Mouse (Mus musculus) cerebellum, adult 2 months (tissue): ENCODE results near the gene Fxyd1. TPM values are rescaled to one million over a fixed set of nuclear protein-coding genes. Genes with fewer than 3 reads are reported as not detected.

Experiments
- DNase-seq, 2 experiments: peaks; one replicate each; pipeline ENCODE4 v3.0.0; 2021
- H3K27ac ChIP-seq: fragments of 200-500 bp; 2 replicates; pipeline ENCODE4 v1.5.1; 2012; ENCODE audit warnings: low read length, control low read depth, inconsistent platforms; ENCODE audit not compliant: insufficient read depth
- H3K27me3 ChIP-seq: fragments of 200-500 bp; 2 replicates; pipeline ENCODE4 v1.6.1; 2012; ENCODE audit warnings: inconsistent platforms, mild to moderate bottlenecking, low read length, moderate library complexity; ENCODE audit not compliant: control insufficient read depth, insufficient read depth
- H3K4me1 ChIP-seq: fragments of 200-500 bp; 2 replicates; pipeline ENCODE4 v1.6.1; 2011; ENCODE audit warnings: low read length; ENCODE audit not compliant: control insufficient read depth, insufficient read depth
- H3K4me3 ChIP-seq: fragments of 200-500 bp; replicated peaks from 2 replicates; pipeline ENCODE3; 2011; ENCODE audit warnings: mild to moderate bottlenecking, low read depth, low read length, control low read depth; ENCODE audit not compliant: insufficient read depth
- CTCF ChIP-seq: fragments of 200-500 bp; IDR thresholded peaks from 2 replicates; pipeline ENCODE4 v1.5.1; 2011; ENCODE audit warnings: low read depth, mild to moderate bottlenecking, control low read depth, low read length, moderate library complexity, borderline replicate concordance; ENCODE audit not compliant: insufficient read depth
- POLR2A ChIP-seq: fragments of 200-500 bp; IDR thresholded peaks from 2 replicates; pipeline ENCODE4 v1.6.1; 2011; ENCODE audit warnings: low read length, control low read depth, borderline replicate concordance; ENCODE audit not compliant: insufficient read depth
- WGBS: fragments of 180-500 bp; shearing (Covaris S2); methylation state at CpG from one replicate; pipeline ENCODE4 v1.1.7; 2018; 5-methylcytosine and 5-hydroxymethylcytosine counted together
- polyA plus RNA-seq: library from polyadenylated mRNA; depleted of rRNA; stranded (reverse); fragments of >200 nt; gene quantifications from 2 replicates; pipeline ENCODE4 v1.2.3, GENCODE M21; 2012; rRNA removed

Gene Fxyd1
- 202 and 222 TPM in 2 replicates for polyA plus RNA-seq

GRCm38 (mm10) chr7:31057071-31057470, at the start of gene Fxyd1:
Fxyd1 (minus strand) TSS chr7:31057199.
- Histone ChIP-seq H3K27ac (no peak within 1 kb of the TSS), H3K4me3 (no peak within 1 kb of the TSS), H3K4me1 (0 out of 2 replicates have a peak, but pooled peaks cover 4% of the 10 kb centered on the region), H3K27me3 (no peaks in the 10 kb centered on the region)
- WGBS = 91% methylated on average over 2 of the region's 2 CpGs
- TF ChIP-seq POLR2A (no peak), CTCF (no peak)
- DNase-seq = no peak

GRCm38 (mm10) chr7:31106166-31106565, 49.2 kb upstream of the Fxyd1 start:
- WGBS = 52% methylated on average over 3 of the region's 3 CpGs
- no peak for DNase-seq
- Histone ChIP-seq H3K27ac (no peak overlapping the region), H3K27me3 (no peaks in the 10 kb centered on the region), H3K4me1 (peaks cover 14% of the 10 kb centered on the region), H3K4me3 (no peak overlapping the region)
- TF ChIP-seq CTCF (no peak), POLR2A (no peak)

- 51% methylated on average over 15 of the region's 15 CpGs for WGBS
Measured at GRCm38 (mm10) chr7:31105061-31105768, 48.2 kb upstream of the Fxyd1 start.

GRCm38 (mm10) chr7:31100786-31101185, 43.8 kb upstream of the Fxyd1 start:
- DNase-seq = no peak
- 76% methylated on average over 14 of the region's 14 CpGs for WGBS
- Histone ChIP-seq H3K4me3 (no peak overlapping the region), H3K27me3 (no peaks in the 10 kb centered on the region), H3K27ac (no peak overlapping the region), H3K4me1 (no peaks in the 10 kb centered on the region)
- no peak for TF ChIP-seq POLR2A
- no peak for TF ChIP-seq CTCF

More at GRCm38 (mm10) chr7:31105061-31105768, 48.2 kb upstream of the Fxyd1 start:
- Histone ChIP-seq H3K4me1 (peaks cover 14% of the 10 kb centered on the region), H3K27ac (no peak overlapping the region), H3K27me3 (no peaks in the 10 kb centered on the region), H3K4me3 (no peak overlapping the region)
- TF ChIP-seq CTCF (peak; percentile 69), POLR2A (no peak)
- DNase-seq = peak; percentile 58 to 68

- WGBS = 84% methylated on average over 6 of the region's 6 CpGs
- TF ChIP-seq CTCF (no peak), POLR2A (no peak)
- H3K4me3 ChIP-seq = no peak overlapping the region
- H3K27ac ChIP-seq = no peak overlapping the region
- H3K27me3 ChIP-seq = no peaks in the 10 kb centered on the region
- no peak for DNase-seq
- no peaks in the 10 kb centered on the region for H3K4me1 ChIP-seq
Measured at GRCm38 (mm10) chr7:31099612-31099982, 42.6 kb upstream of the Fxyd1 start.

GRCm38 (mm10) chr7:31098697-31099611, 42.0 kb upstream of the Fxyd1 start:
- 82% methylated on average over 22 of the region's 22 CpGs for WGBS
- Histone ChIP-seq H3K27me3 (no peaks in the 10 kb centered on the region), H3K4me3 (no peak overlapping the region), H3K27ac (no peak overlapping the region), H3K4me1 (no peaks in the 10 kb centered on the region)
- DNase-seq = no peak
- TF ChIP-seq CTCF = no peak

- TF ChIP-seq POLR2A (no peak), CTCF (peak; percentile 90)
- no peaks in the 10 kb centered on the region for H3K4me1 ChIP-seq
- peak; percentile 85 to 89 for DNase-seq
- H3K27me3 ChIP-seq = no peaks in the 10 kb centered on the region
- no peak overlapping the region for H3K4me3 ChIP-seq
- WGBS = 46% methylated on average over 20 of the region's 20 CpGs
- H3K27ac ChIP-seq = no peak overlapping the region
Measured at GRCm38 (mm10) chr7:31097583-31098248, 40.7 kb upstream of the Fxyd1 start.
